Mouse (Mus musculus): ENCODE measurements around the gene Oit1. TPM values are rescaled to one million over a fixed set of nuclear protein-coding genes. Genes with fewer than 3 reads are reported as not detected.
A peak's percentile ranks its signal among the peaks of the same experiment; 100 is the strongest.

Oit1 gene
- polyA plus RNA-seq, 1 experiment from 2014 or later: 1.3 TPM

- Histone ChIP-seq H3K9me3 (replicated peaks) (no peaks in the 10 kb centered on the region), H3K4me1 (peaks cover 30% of the 10 kb centered on the region), H3K4me3 (replicated peaks) (no peak overlapping the region), H3K4me2 (no peak overlapping the region), H3K9ac (no peak overlapping the region), H3K27ac (peak overlapping the region; percentile 48; the same call in 1 of the 2 replicates), H3K27me3 (no peaks in the 10 kb centered on the region), H3K36me3 (no peaks in the 10 kb centered on the region)
- no peak for ATAC-seq (replicated peaks; ENCODE audit: low FRiP score)
- 61% methylated on average over 4 of the region's 4 CpGs for WGBS
Measured at GRCm38 (mm10) chr14:8367727-8368520, 10.6 kb downstream of the Oit1 start.

- H3K36me3 ChIP-seq: no peaks in the 10 kb centered on the region
- WGBS: 7% methylated on average over 1 of the region's 1 CpGs
- ATAC-seq (replicated peaks; ENCODE audit: low FRiP score): no peak
- no peak overlapping the region for H3K4me3 ChIP-seq (replicated peaks)
- no peak overlapping the region for H3K4me2 ChIP-seq
- 0 out of 2 replicates have a peak overlapping the region, but pooled peaks have one; percentile 48 for H3K27ac ChIP-seq
- H3K4me1 ChIP-seq: peaks cover 30% of the 10 kb centered on the region
- H3K9ac ChIP-seq: no peak overlapping the region
- no peaks in the 10 kb centered on the region for H3K9me3 ChIP-seq (replicated peaks)
- no peaks in the 10 kb centered on the region for H3K27me3 ChIP-seq
Measured at GRCm38 (mm10) chr14:8367121-8367520, 11.4 kb downstream of the Oit1 start.

GRCm38 (mm10) chr14:8365833-8366232 is 12.7 kb downstream of the Oit1 start:
- WGBS: 78% methylated on average over 6 of the region's 6 CpGs
- Histone ChIP-seq H3K27ac (no peak overlapping the region), H3K4me1 (peaks cover 30% of the 10 kb centered on the region)

GRCm38 (mm10) chr14:8356836-8357235 is 21.7 kb downstream of the Oit1 start:
- no peaks in the 10 kb centered on the region for H3K27me3 ChIP-seq
- H3K36me3 ChIP-seq: no peaks in the 10 kb centered on the region
- WGBS: 78% methylated on average over 9 of the region's 9 CpGs
- H3K9me3 ChIP-seq (replicated peaks): no peaks in the 10 kb centered on the region
- 0 out of 2 replicates have a peak, but pooled peaks cover 4% of the 10 kb centered on the region for H3K4me1 ChIP-seq
- H3K4me2 ChIP-seq: no peak overlapping the region
- no peak overlapping the region for H3K4me3 ChIP-seq (replicated peaks)
- no peak for ATAC-seq (replicated peaks; ENCODE audit: low FRiP score)
- H3K27ac ChIP-seq: no peak overlapping the region
- no peak overlapping the region for H3K9ac ChIP-seq

More at GRCm38 (mm10) chr14:8365833-8366232, 12.7 kb downstream of the Oit1 start:
- H3K4me3 ChIP-seq (replicated peaks): no peak overlapping the region
- H3K9ac ChIP-seq: no peak overlapping the region
- ATAC-seq (replicated peaks; ENCODE audit: low FRiP score): no peak
- H3K9me3 ChIP-seq (replicated peaks): no peaks in the 10 kb centered on the region
- H3K27me3 ChIP-seq: no peaks in the 10 kb centered on the region
- H3K4me2 ChIP-seq: no peak overlapping the region
- H3K36me3 ChIP-seq: no peaks in the 10 kb centered on the region

GRCm38 (mm10) chr14:8355999-8356501 is 22.5 kb downstream of the Oit1 start:
- Histone ChIP-seq H3K36me3 (no peaks in the 10 kb centered on the region), H3K4me3 (replicated peaks) (no peak overlapping the region), H3K27ac (no peak overlapping the region), H3K27me3 (no peaks in the 10 kb centered on the region), H3K9me3 (replicated peaks) (no peaks in the 10 kb centered on the region), H3K9ac (no peak overlapping the region), H3K4me2 (no peak overlapping the region), H3K4me1 (0 out of 2 replicates have a peak, but pooled peaks cover 4% of the 10 kb centered on the region)
- ATAC-seq (replicated peaks; ENCODE audit: low FRiP score): peak; percentile 86
- 21% methylated on average over 6 of the region's 6 CpGs for WGBS

- no peak overlapping the region for H3K9ac ChIP-seq
- no peaks in the 10 kb centered on the region for H3K4me1 ChIP-seq
- WGBS: 68% methylated on average over 9 of the region's 9 CpGs
Measured at GRCm38 (mm10) chr14:8348927-8349326, 29.6 kb downstream of the Oit1 start.

GRCm38 (mm10) chr14:8346255-8346997 is 32.1 kb downstream of the Oit1 start:
- Histone ChIP-seq H3K4me3 (replicated peaks) (no peak overlapping the region), H3K9ac (no peak overlapping the region), H3K36me3 (no peaks in the 10 kb centered on the region), H3K4me2 (no peak overlapping the region), H3K9me3 (replicated peaks) (no peaks in the 10 kb centered on the region), H3K27ac (no peak overlapping the region), H3K27me3 (no peaks in the 10 kb centered on the region), H3K4me1 (no peaks in the 10 kb centered on the region)
- ATAC-seq (replicated peaks; ENCODE audit: low FRiP score): peak; percentile 42; the same call in 1 of the 2 replicates
- WGBS: 24% methylated on average over 7 of the region's 7 CpGs

More at GRCm38 (mm10) chr14:8348927-8349326, 29.6 kb downstream of the Oit1 start:
- no peaks in the 10 kb centered on the region for H3K9me3 ChIP-seq (replicated peaks)
- 0 out of 2 replicates have a peak, but pooled peaks have one; percentile 26 for ATAC-seq (replicated peaks; ENCODE audit: low FRiP score)
- no peak overlapping the region for H3K27ac ChIP-seq
- no peaks in the 10 kb centered on the region for H3K36me3 ChIP-seq
- no peak overlapping the region for H3K4me3 ChIP-seq (replicated peaks)
- no peaks in the 10 kb centered on the region for H3K27me3 ChIP-seq
- H3K4me2 ChIP-seq: no peak overlapping the region

GRCm38 (mm10) chr14:8345566-8345965 is 33.0 kb downstream of the Oit1 start:
- no peak for ATAC-seq (replicated peaks; ENCODE audit: low FRiP score)
- H3K4me1 ChIP-seq: no peaks in the 10 kb centered on the region
- no peaks in the 10 kb centered on the region for H3K27me3 ChIP-seq
- H3K36me3 ChIP-seq: no peaks in the 10 kb centered on the region
- H3K9ac ChIP-seq: no peak overlapping the region
- no peak overlapping the region for H3K27ac ChIP-seq
- no peaks in the 10 kb centered on the region for H3K9me3 ChIP-seq (replicated peaks)
- no peak overlapping the region for H3K4me2 ChIP-seq
- H3K4me3 ChIP-seq (replicated peaks): no peak overlapping the region
- 77% methylated on average over 4 of the region's 4 CpGs for WGBS

GRCm38 (mm10) chr14:8342509-8343106 is 35.9 kb downstream of the Oit1 start:
- no peak overlapping the region for H3K27ac ChIP-seq
- H3K4me2 ChIP-seq: no peak overlapping the region
- no peaks in the 10 kb centered on the region for H3K36me3 ChIP-seq
- WGBS: 65% methylated on average over 4 of the region's 5 CpGs
- no peaks in the 10 kb centered on the region for H3K27me3 ChIP-seq
- no peak overlapping the region for H3K9ac ChIP-seq
- H3K4me3 ChIP-seq (replicated peaks): no peak overlapping the region
- ATAC-seq (replicated peaks; ENCODE audit: low FRiP score): no peak
- no peaks in the 10 kb centered on the region for H3K9me3 ChIP-seq (replicated peaks)
- no peaks in the 10 kb centered on the region for H3K4me1 ChIP-seq

GRCm38 (mm10) chr14:8340226-8340625 is 38.3 kb downstream of the Oit1 start:
- H3K4me2 ChIP-seq: no peak overlapping the region
- H3K9ac ChIP-seq: no peak overlapping the region
- H3K4me1 ChIP-seq: peaks cover 12% of the 10 kb centered on the region
- WGBS: 73% methylated on average over 4 of the region's 4 CpGs
- H3K27me3 ChIP-seq: no peaks in the 10 kb centered on the region
- no peak overlapping the region for H3K27ac ChIP-seq
- no peak overlapping the region for H3K4me3 ChIP-seq (replicated peaks)
- H3K36me3 ChIP-seq: no peaks in the 10 kb centered on the region
- H3K9me3 ChIP-seq (replicated peaks): no peaks in the 10 kb centered on the region
- ATAC-seq (replicated peaks; ENCODE audit: low FRiP score): no peak

GRCm38 (mm10) chr14:8335947-8336346 is 42.6 kb downstream of the Oit1 start:
- no peaks in the 10 kb centered on the region for H3K9me3 ChIP-seq (replicated peaks)
- H3K27ac ChIP-seq: peak overlapping the region; percentile 85
- peaks cover 38% of the 10 kb centered on the region for H3K4me1 ChIP-seq
- H3K36me3 ChIP-seq: no peaks in the 10 kb centered on the region
- H3K27me3 ChIP-seq: no peaks in the 10 kb centered on the region
- WGBS: 15% methylated on average over 10 of the region's 10 CpGs
- H3K4me2 ChIP-seq: no peak overlapping the region
- no peak overlapping the region for H3K9ac ChIP-seq
- ATAC-seq (replicated peaks; ENCODE audit: low FRiP score): peak; percentile 72
- H3K4me3 ChIP-seq (replicated peaks): no peak overlapping the region

- ATAC-seq (replicated peaks; ENCODE audit: low FRiP score): no peak
- WGBS: 86% methylated on average over 3 of the region's 3 CpGs
Measured at GRCm38 (mm10) chr14:8334511-8334910, 44.0 kb downstream of the Oit1 start.

More at GRCm38 (mm10) chr14:8334511-8334910, 44.0 kb downstream of the Oit1 start:
- no peaks in the 10 kb centered on the region for H3K9me3 ChIP-seq (replicated peaks)
- H3K4me1 ChIP-seq: peaks cover 51% of the 10 kb centered on the region
- no peak overlapping the region for H3K9ac ChIP-seq
- no peak overlapping the region for H3K4me2 ChIP-seq
- no peak overlapping the region for H3K4me3 ChIP-seq (replicated peaks)
- no peaks in the 10 kb centered on the region for H3K27me3 ChIP-seq
- no peaks in the 10 kb centered on the region for H3K36me3 ChIP-seq
- H3K27ac ChIP-seq: no peak overlapping the region
